Mouse (Mus musculus) heart, embryonic 12.5 days (tissue): ENCODE results near the gene Rhod. TPM values are rescaled to one million over a fixed set of nuclear protein-coding genes. Genes with fewer than 3 reads are reported as not detected.

ENCODE experiments used
- ATAC-seq: fragments of 200-750 bp; cut with Nextera tagmentation; 2 replicates; pipeline ENCODE4 v1.8.0; 2017; ENCODE audit warnings: moderate TSS enrichment, moderate library complexity; ENCODE audit not compliant: insufficient number of reproducible peaks, low FRiP score
- H3K27ac ChIP-seq: fragments of 300-500 bp; sonication (generic); 2 replicates; pipeline ENCODE4 v1.5.1; 2016; ENCODE audit warnings: mild to moderate bottlenecking, moderate library complexity; ENCODE audit not compliant: poor library complexity, severe bottlenecking
- H3K27me3 ChIP-seq: fragments of 300-500 bp; sonication (generic); replicated peaks from 2 replicates; pipeline ENCODE4 v1.6.1; 2016; ENCODE audit warnings: mild to moderate bottlenecking, moderate library complexity
- H3K36me3 ChIP-seq: fragments of 300-500 bp; sonication (generic); 2 replicates; pipeline ENCODE4 v1.6.1; 2016; ENCODE audit warnings: mild to moderate bottlenecking, moderate library complexity
- H3K4me1 ChIP-seq: fragments of 300-500 bp; sonication (generic); replicated peaks from 2 replicates; pipeline ENCODE4 v1.6.1; 2016; ENCODE audit warnings: mild to moderate bottlenecking
- H3K4me2 ChIP-seq: fragments of 300-500 bp; sonication (generic); 2 replicates; pipeline ENCODE4 v1.6.1; 2016; ENCODE audit warnings: mild to moderate bottlenecking, moderate library complexity
- H3K4me3 ChIP-seq: fragments of 300-500 bp; sonication (generic); 2 replicates; pipeline ENCODE4 v1.5.1; 2016; ENCODE audit warnings: mild to moderate bottlenecking
- H3K9ac ChIP-seq: fragments of 300-500 bp; sonication (generic); 2 replicates; pipeline ENCODE4 v1.6.1; 2016; ENCODE audit warnings: mild to moderate bottlenecking, moderate library complexity
- H3K9me3 ChIP-seq: fragments of 300-500 bp; sonication (generic); replicated peaks from 2 replicates; pipeline ENCODE4 v1.6.1; 2016; ENCODE audit warnings: mild to moderate bottlenecking, moderate library complexity
- WGBS: fragments of 180-500 bp; shearing (Covaris S2); methylation state at CpG from one replicate; pipeline ENCODE4 v1.1.7; 2016; 5-methylcytosine and 5-hydroxymethylcytosine counted together
- polyA plus RNA-seq: library from polyadenylated mRNA; unstranded; fragments of >200 nt; fragmentation: Nextera tagmentation; extraction: Ambion mirVana; gene quantifications from 2 replicates; pipeline ENCODE4 v1.2.1, GENCODE M21; 2016

Rhod gene
- 23.8 and 25.6 TPM in 2 replicates for polyA plus RNA-seq

- peak; percentile 58 for ATAC-seq
Measured at GRCm38 (mm10) chr19:4439161-4439801, at the start of gene Rhod. Gene Rhod, minus strand, starts transcription at chr19:4439432.

GRCm38 (mm10) chr19:4487877-4488276 lies 48.6 kb upstream of the Rhod start:
- no peak for ATAC-seq
- Histone ChIP-seq H3K4me1 (peaks cover 9% of the 10 kb centered on the region), H3K36me3 (no peaks in the 10 kb centered on the region), H3K9ac (no peak overlapping the region), H3K27me3 (no peaks in the 10 kb centered on the region), H3K4me2 (no peak overlapping the region), H3K4me3 (no peak overlapping the region), H3K9me3 (no peaks in the 10 kb centered on the region), H3K27ac (no peak overlapping the region)
- 39% methylated on average over 2 of the region's 2 CpGs for WGBS

More at GRCm38 (mm10) chr19:4439161-4439801, at the start of gene Rhod:
- H3K27ac ChIP-seq = peak within 1 kb of the TSS; percentile 26
- peak within 1 kb of the TSS; percentile 89 for H3K4me2 ChIP-seq
- no peaks in the 10 kb centered on the region; the same call in 1 of the 2 replicates for H3K9me3 ChIP-seq
- H3K36me3 ChIP-seq = peaks cover 8% of the 10 kb centered on the region
- peaks cover 49% of the 10 kb centered on the region for H3K4me1 ChIP-seq
- no peaks in the 10 kb centered on the region for H3K27me3 ChIP-seq
- WGBS = under 1% methylated on average over 50 of the region's 51 CpGs
- peak within 1 kb of the TSS; percentile 87 for H3K9ac ChIP-seq
- peak within 1 kb of the TSS; percentile 87 for H3K4me3 ChIP-seq

GRCm38 (mm10) chr19:4485006-4485405 lies 45.8 kb upstream of the Rhod start:
- ATAC-seq = no peak
- WGBS = 55% methylated on average over 5 of the region's 5 CpGs
- no peak overlapping the region for H3K4me2 ChIP-seq
- H3K4me1 ChIP-seq = peaks cover 9% of the 10 kb centered on the region
- H3K27ac ChIP-seq = no peak overlapping the region
- H3K4me3 ChIP-seq = no peak overlapping the region
- H3K9ac ChIP-seq = no peak overlapping the region
- H3K27me3 ChIP-seq = no peaks in the 10 kb centered on the region; the same call in 1 of the 2 replicates
- H3K9me3 ChIP-seq = no peaks in the 10 kb centered on the region
- no peaks in the 10 kb centered on the region for H3K36me3 ChIP-seq

- Histone ChIP-seq H3K4me1 (peaks cover 6% of the 10 kb centered on the region), H3K4me2 (no peak overlapping the region), H3K36me3 (no peaks in the 10 kb centered on the region), H3K27ac (no peak overlapping the region), H3K9me3 (no peaks in the 10 kb centered on the region), H3K4me3 (no peak overlapping the region), H3K9ac (no peak overlapping the region), H3K27me3 (no peaks in the 10 kb centered on the region; the same call in none of the 2 replicates)
- 80% methylated on average over 3 of the region's 3 CpGs for WGBS
- ATAC-seq = no peak
Measured at GRCm38 (mm10) chr19:4482111-4482859, 43.1 kb upstream of the Rhod start.

- H3K4me3 ChIP-seq = no peak overlapping the region
- peaks cover 6% of the 10 kb centered on the region for H3K27me3 ChIP-seq
- no peak overlapping the region for H3K9ac ChIP-seq
- 36% methylated on average over 4 of the region's 4 CpGs for WGBS
- ATAC-seq = no peak
- H3K4me1 ChIP-seq = peaks cover 15% of the 10 kb centered on the region
- H3K4me2 ChIP-seq = no peak overlapping the region
- H3K36me3 ChIP-seq = no peaks in the 10 kb centered on the region
- no peak overlapping the region for H3K27ac ChIP-seq
- no peaks in the 10 kb centered on the region for H3K9me3 ChIP-seq
Measured at GRCm38 (mm10) chr19:4481326-4481725, 42.1 kb upstream of the Rhod start.

GRCm38 (mm10) chr19:4480041-4480440 lies 40.8 kb upstream of the Rhod start:
- Histone ChIP-seq H3K36me3 (no peaks in the 10 kb centered on the region), H3K4me1 (peaks cover 17% of the 10 kb centered on the region), H3K27ac (no peak overlapping the region), H3K9ac (no peak overlapping the region), H3K9me3 (no peaks in the 10 kb centered on the region), H3K4me2 (no peak overlapping the region), H3K27me3 (peaks cover 19% of the 10 kb centered on the region), H3K4me3 (no peak overlapping the region)
- no peak for ATAC-seq
- 86% methylated on average over 2 of the region's 2 CpGs for WGBS

- peaks cover 17% of the 10 kb centered on the region for H3K4me1 ChIP-seq
- H3K4me3 ChIP-seq = no peak overlapping the region
- H3K4me2 ChIP-seq = peak overlapping the region; percentile 44
- H3K27me3 ChIP-seq = peaks cover 35% of the 10 kb centered on the region
- H3K9ac ChIP-seq = no peak overlapping the region
- H3K36me3 ChIP-seq = no peaks in the 10 kb centered on the region
- no peak for ATAC-seq
- no peaks in the 10 kb centered on the region for H3K9me3 ChIP-seq
- H3K27ac ChIP-seq = no peak overlapping the region
- 26% methylated on average over 1 of the region's 1 CpGs for WGBS
Measured at GRCm38 (mm10) chr19:4478190-4478516, 38.9 kb upstream of the Rhod start.

GRCm38 (mm10) chr19:4477345-4478189 lies 38.3 kb upstream of the Rhod start, which contains the start of gene Syt12:
Gene Syt12, minus strand, starts transcription at chr19:4477447.
- WGBS = 13% methylated on average over 21 of the region's 21 CpGs
- H3K27me3 ChIP-seq = peaks cover 35% of the 10 kb centered on the region
- H3K4me2 ChIP-seq = peak within 1 kb of the TSS; percentile 97
- peaks cover 17% of the 10 kb centered on the region for H3K4me1 ChIP-seq
- H3K36me3 ChIP-seq = no peaks in the 10 kb centered on the region
- ATAC-seq = peak; percentile 52; the same call in 1 of the 2 replicates
- H3K9ac ChIP-seq = peak within 1 kb of the TSS; percentile 73
- H3K9me3 ChIP-seq = no peaks in the 10 kb centered on the region
- no peak within 1 kb of the TSS for H3K27ac ChIP-seq
- H3K4me3 ChIP-seq = peak within 1 kb of the TSS; percentile 63

- no peak overlapping the region for H3K27ac ChIP-seq
- H3K4me1 ChIP-seq = peaks cover 17% of the 10 kb centered on the region
- H3K4me3 ChIP-seq = peak overlapping the region; percentile 63
- peak overlapping the region; percentile 73 for H3K9ac ChIP-seq
- H3K36me3 ChIP-seq = no peaks in the 10 kb centered on the region
- H3K9me3 ChIP-seq = no peaks in the 10 kb centered on the region
- H3K27me3 ChIP-seq = peaks cover 38% of the 10 kb centered on the region
- WGBS = 0% methylated on average over 69 of the region's 70 CpGs
- ATAC-seq = peak; percentile 54
- H3K4me2 ChIP-seq = peak overlapping the region; percentile 97
Measured at GRCm38 (mm10) chr19:4476601-4477257, 37.5 kb upstream of the Rhod start.

- WGBS = 70% methylated on average over 11 of the region's 11 CpGs
- H3K9me3 ChIP-seq = no peaks in the 10 kb centered on the region
- ATAC-seq = no peak
- H3K4me3 ChIP-seq = no peak overlapping the region
- H3K36me3 ChIP-seq = no peaks in the 10 kb centered on the region
- no peak overlapping the region for H3K27ac ChIP-seq
- H3K27me3 ChIP-seq = peaks cover 41% of the 10 kb centered on the region
- peaks cover 17% of the 10 kb centered on the region for H3K4me1 ChIP-seq
- no peak overlapping the region for H3K9ac ChIP-seq
- H3K4me2 ChIP-seq = no peak overlapping the region
Measured at GRCm38 (mm10) chr19:4475224-4475925, 36.1 kb upstream of the Rhod start.
